Mouse (Mus musculus) liver, adult 2 months (tissue): Measurements from ENCODE around the gene Prickle4. TPM values are rescaled to one million over a fixed set of nuclear protein-coding genes. Genes with fewer than 3 reads are reported as not detected.

Experiments
- DNase-seq: peaks from one replicate; pipeline ENCODE4 v3.0.0-alpha.2; 2011; ENCODE audit warnings: low read depth, low spot score; ENCODE audit errors: extremely low read depth
- H3K27ac ChIP-seq: fragments of 200-500 bp; replicated peaks from 2 replicates; pipeline ENCODE4 v1.5.1; 2012; ENCODE audit warnings: low read depth, mild to moderate bottlenecking, control low read depth, inconsistent platforms, low read length; ENCODE audit not compliant: insufficient read depth
- H3K27me3 ChIP-seq: fragments of 200-500 bp; 2 replicates; pipeline ENCODE4 v1.6.1; 2012; ENCODE audit warnings: mild to moderate bottlenecking, moderate library complexity, low read length, inconsistent platforms; ENCODE audit not compliant: control insufficient read depth, insufficient read depth
- H3K36me3 ChIP-seq: fragments of 200-500 bp; 2 replicates; pipeline ENCODE4 v1.6.1; 2012; ENCODE audit warnings: low read length, inconsistent platforms; ENCODE audit not compliant: control insufficient read depth, insufficient read depth
- H3K4me1 ChIP-seq: fragments of 200-500 bp; 2 replicates; pipeline ENCODE4 v1.6.1; 2011; ENCODE audit warnings: low read length; ENCODE audit not compliant: control insufficient read depth, insufficient read depth
- H3K4me3 ChIP-seq: fragments of 200-500 bp; 2 replicates; pipeline ENCODE4 v1.5.1; 2011; ENCODE audit warnings: low read depth, mild to moderate bottlenecking, control low read depth, low read length, moderate library complexity; ENCODE audit not compliant: insufficient read depth
- H3K79me2 ChIP-seq: fragments of 200-500 bp; 2 replicates; pipeline ENCODE4 v1.6.1; 2012; ENCODE audit warnings: inconsistent platforms, mild to moderate bottlenecking, low read length, moderate library complexity; ENCODE audit not compliant: control insufficient read depth, insufficient read depth
- H3K9ac ChIP-seq: fragments of 200-500 bp; 2 replicates; pipeline ENCODE4 v1.6.1; 2012; ENCODE audit warnings: low read depth, mild to moderate bottlenecking, control low read depth, inconsistent platforms, low read length
- CTCF ChIP-seq: fragments of 200-500 bp; IDR thresholded peaks from 2 replicates; pipeline ENCODE4 v1.5.1; 2011; ENCODE audit warnings: low read depth, low read length, control low read depth
- POLR2A ChIP-seq: fragments of 200-500 bp; IDR thresholded peaks from 2 replicates; pipeline ENCODE4 v1.6.1; 2011; ENCODE audit warnings: low read length, control low read depth; ENCODE audit not compliant: insufficient read depth; ENCODE audit errors: extremely low read depth
- WGBS: fragments of 180-500 bp; shearing (Covaris S2); methylation state at CpG from one replicate; pipeline ENCODE4 v1.1.7; 2018; 5-methylcytosine and 5-hydroxymethylcytosine counted together
- polyA plus RNA-seq: library from polyadenylated mRNA; depleted of rRNA; stranded (reverse); fragments of >200 nt; gene quantifications from 2 replicates; pipeline ENCODE4 v1.2.3, GENCODE M21; 2012
- total RNA-seq: library from RNA; depleted of rRNA; stranded (reverse); fragments of >200 nt; gene quantifications from 2 replicates; pipeline ENCODE4 v1.2.3, GENCODE M21; 2014

Gene Prickle4
- total and polyA plus RNA-seq, 2 experiments: 2.0 to 9.9 TPM

DNA sequence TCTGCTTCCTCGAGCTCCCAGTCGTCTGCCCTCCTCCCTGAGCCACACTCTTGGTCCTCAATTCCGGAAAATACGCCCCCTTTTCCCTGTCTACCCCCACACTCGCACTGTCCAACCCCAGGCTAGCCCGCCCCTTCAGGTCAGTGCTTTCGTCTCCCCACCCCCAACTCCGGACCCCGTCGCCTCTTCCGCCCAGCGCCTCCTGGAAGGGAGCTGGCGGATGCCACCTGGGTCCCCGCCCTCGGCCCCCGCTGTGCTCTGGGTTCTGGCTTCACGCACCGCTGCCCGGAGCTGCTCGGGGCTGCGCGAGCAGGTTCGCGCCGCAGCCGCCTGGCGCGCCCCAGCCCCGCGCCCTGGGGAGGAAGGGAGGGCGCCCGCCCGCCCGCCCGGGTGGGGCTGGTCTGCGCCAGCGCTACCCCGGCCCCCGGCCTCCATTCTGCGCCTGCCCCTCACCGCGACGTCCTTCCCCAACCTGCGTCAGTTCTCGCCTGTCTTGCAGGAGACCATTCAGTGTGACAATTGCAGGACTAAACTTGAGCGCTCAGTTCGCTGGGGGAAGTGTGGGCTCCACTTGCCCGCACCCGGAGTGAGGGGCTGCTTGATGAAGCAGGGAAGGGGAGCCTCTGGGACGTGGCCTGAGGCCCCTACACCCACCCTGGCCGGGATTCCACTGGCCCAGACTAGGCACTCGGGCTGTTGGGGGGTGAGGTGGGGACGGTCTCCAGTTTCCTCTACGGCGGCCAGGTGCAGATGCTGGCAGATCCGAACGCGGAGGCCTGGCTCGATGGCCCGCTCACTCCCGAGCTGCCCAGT, 43.7 kb upstream of the Prickle4 start:
- Histone ChIP-seq H3K9ac (peak overlapping the region; percentile 55), H3K27ac (no peak overlapping the region), H3K4me1 (peaks cover 5% of the 10 kb centered on the region; the same call in 1 of the 2 replicates), H3K27me3 (no peaks in the 10 kb centered on the region), H3K4me3 (peak overlapping the region; percentile 84), H3K79me2 (peaks cover 32% of the 10 kb centered on the region), H3K36me3 (no peaks in the 10 kb centered on the region)
- no peak for TF ChIP-seq CTCF
- TF ChIP-seq POLR2A: no peak
- no peak for DNase-seq
- 7% methylated on average over 51 of the region's 61 CpGs for WGBS

DNA sequence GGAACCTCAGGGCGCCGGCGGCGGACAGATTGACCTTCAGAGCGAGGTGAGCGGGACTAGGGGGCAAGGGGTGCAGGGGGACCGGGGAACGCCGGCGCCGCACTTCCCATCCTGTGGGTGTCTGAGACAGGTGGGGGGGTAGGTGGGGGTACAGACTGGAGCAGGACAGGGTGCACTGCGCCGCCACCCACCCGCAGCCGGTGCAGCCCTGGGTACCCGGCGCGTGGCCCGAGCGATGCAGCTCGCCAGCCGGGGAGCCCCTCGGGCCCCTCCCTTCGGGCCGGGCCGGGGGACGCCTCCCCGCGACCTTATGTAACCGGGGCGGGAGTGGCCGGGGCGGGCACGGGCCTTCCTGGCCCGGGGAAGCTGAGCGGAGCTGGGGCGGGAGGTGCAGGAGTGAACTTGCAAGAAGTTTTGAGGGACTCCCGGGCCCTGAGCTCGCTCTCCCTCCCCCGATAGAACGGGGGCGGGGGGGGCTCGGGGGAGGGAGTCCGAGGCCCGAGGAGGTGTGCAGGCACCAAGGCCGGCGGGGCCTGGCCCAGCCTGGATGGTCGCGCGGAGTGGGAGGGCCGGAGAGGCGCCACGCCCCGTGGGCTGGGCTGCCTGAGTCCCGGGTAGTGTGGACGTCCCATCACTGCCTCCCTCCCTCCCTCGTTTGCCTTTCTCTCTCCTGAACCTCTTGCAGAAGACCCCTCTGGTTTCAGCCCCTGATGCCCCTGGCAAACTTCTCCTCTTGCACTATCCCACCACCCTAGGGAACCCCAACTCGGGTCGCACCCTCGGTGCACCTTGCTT, 42.9 kb upstream of the Prickle4 start:
- peak overlapping the region; percentile 92 for H3K27ac ChIP-seq
- peak overlapping the region; percentile 84 for H3K4me3 ChIP-seq
- peak; percentile 70 for DNase-seq
- H3K79me2 ChIP-seq: peaks cover 32% of the 10 kb centered on the region
- H3K4me1 ChIP-seq: peaks cover 5% of the 10 kb centered on the region; the same call in 1 of the 2 replicates
- H3K9ac ChIP-seq: peak overlapping the region; percentile 96
- whole genome bisulfite sequencing: 1% methylated on average over 58 of the region's 60 CpGs
- TF ChIP-seq CTCF (no peak), POLR2A (0 out of 2 replicates have a peak, but pooled peaks have one; percentile 32)
- no peaks in the 10 kb centered on the region for H3K36me3 ChIP-seq
- H3K27me3 ChIP-seq: no peaks in the 10 kb centered on the region

GRCm38 (mm10) chr17:47736856-47737255, 42.3 kb upstream of the Prickle4 start, which contains the start of gene Tfeb:
Tfeb (plus strand) TSS chr17:47737030.
- WGBS: 2% methylated on average over 46 of the region's 47 CpGs
- Histone ChIP-seq H3K9ac (peak within 1 kb of the TSS; percentile 96), H3K27ac (peak within 1 kb of the TSS; percentile 92), H3K79me2 (peaks cover 29% of the 10 kb centered on the region), H3K36me3 (no peaks in the 10 kb centered on the region), H3K27me3 (no peaks in the 10 kb centered on the region), H3K4me3 (peak within 1 kb of the TSS; percentile 84), H3K4me1 (peaks cover 5% of the 10 kb centered on the region; the same call in 1 of the 2 replicates)
- TF ChIP-seq POLR2A: 0 out of 2 replicates have a peak, but pooled peaks have one; percentile 54
- TF ChIP-seq CTCF: peak; percentile 85
- DNase-seq: peak; percentile 73

DNA sequence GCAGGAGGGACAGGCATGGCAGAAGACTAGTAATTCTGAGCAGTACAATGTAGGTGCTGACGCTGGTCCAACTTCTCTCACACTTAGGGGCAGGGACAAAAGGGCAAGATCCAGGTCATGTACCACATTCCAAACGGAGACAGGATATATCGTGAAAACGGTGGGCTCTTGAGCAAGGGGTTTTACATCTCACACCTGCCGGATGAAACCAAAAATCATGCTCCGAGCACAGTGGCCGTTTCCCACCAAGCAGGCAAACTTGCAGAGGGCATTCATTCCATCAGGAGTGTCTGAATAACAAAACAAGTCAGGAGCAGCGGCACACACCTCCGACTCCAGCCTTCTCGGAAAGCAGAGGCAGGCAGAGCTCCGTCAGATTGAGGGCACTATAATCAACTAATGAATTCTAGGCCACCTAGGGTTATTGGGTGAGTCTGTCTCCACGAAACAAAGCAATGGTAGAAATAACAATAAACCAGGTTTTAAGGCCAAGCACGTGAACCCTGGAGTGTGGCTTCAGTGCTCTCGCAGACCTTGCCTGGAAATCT, 41.1 kb upstream of the Prickle4 start:
- 82% methylated on average over 14 of the region's 14 CpGs for WGBS
- H3K9ac ChIP-seq: no peak overlapping the region
- peaks cover 23% of the 10 kb centered on the region for H3K79me2 ChIP-seq
- no peak overlapping the region for H3K4me3 ChIP-seq
- no peak for DNase-seq
- TF ChIP-seq POLR2A (no peak), CTCF (no peak)
- H3K36me3 ChIP-seq: no peaks in the 10 kb centered on the region
- H3K27me3 ChIP-seq: no peaks in the 10 kb centered on the region
- H3K4me1 ChIP-seq: peaks cover 5% of the 10 kb centered on the region; the same call in 1 of the 2 replicates
- no peak overlapping the region for H3K27ac ChIP-seq

DNA sequence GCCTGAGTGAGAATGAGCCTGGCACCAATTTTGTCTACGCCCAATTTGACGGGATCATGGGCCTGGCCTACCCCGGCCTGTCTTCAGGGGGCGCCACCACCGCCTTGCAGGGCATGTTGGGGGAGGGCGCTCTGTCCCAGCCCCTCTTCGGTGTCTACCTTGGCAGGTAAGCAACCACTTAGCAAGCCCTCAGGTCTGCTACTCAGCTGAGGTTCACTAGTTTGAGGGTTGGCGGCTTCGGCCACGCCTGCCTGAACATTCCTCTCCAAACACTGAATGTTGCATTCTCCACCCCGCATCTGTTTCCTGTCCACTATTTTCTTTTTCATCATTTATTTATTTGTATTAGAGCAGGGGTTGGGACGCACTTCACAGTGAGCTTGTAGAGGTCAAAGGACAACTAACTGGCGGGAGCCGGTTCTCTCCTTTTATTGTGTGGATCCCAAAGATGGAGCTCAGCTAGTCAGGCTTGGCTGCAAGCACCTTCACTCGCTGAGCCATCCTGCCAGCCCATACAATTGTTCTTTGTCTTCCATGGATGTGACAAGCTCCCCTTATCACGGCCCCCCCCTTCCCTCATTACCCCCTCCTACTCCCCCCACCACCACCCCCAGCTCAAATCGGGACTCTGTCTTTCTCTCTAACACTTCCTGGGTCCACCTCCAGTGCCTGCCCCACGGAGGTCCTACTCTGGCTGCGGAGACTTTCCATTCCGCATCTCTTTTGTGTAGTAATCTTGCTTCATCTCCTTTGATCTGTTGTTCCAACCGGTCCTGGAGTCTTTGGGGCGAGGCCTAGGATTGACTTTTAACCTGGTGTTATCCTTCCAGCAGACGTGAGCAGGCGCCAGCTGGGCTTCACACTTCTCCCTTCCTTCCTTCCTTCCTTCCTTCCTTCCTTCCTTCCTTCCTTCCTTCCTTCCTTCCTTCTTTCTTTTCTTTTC, 36.4 kb upstream of the Prickle4 start:
- Histone ChIP-seq H3K27me3 (no peaks in the 10 kb centered on the region), H3K79me2 (no peaks in the 10 kb centered on the region), H3K36me3 (no peaks in the 10 kb centered on the region), H3K4me3 (no peak overlapping the region), H3K4me1 (no peaks in the 10 kb centered on the region), H3K27ac (no peak overlapping the region), H3K9ac (no peak overlapping the region)
- no peak for DNase-seq
- TF ChIP-seq POLR2A (no peak), CTCF (no peak)
- WGBS: 63% methylated on average over 24 of the region's 24 CpGs
